Mouse (Mus musculus): ENCODE measurements at regions not wholly inside any gene's neighbourhood (a gene's known extent, or its start where the extent isn't known, plus 50 kb on each side); places are given as distances from the start of the nearest gene placed in this dataset.

GRCm38 (mm10) chr10:44688555-44688954, 160.3 kb upstream of the Prdm1 start:
- Histone ChIP-seq H3K4me3 (ENCODE audit: low read depth, low read length) (no peak overlapping the region), H3K4me1 (ENCODE audit: control insufficient read depth, insufficient read depth, low read length) (no peaks in the 10 kb centered on the region), H3K4me2 (ENCODE audit: low read length) (no peak overlapping the region), H3K36me3 (ENCODE audit: control insufficient read depth, insufficient read depth, low read length) (no peaks in the 10 kb centered on the region), H3K9me3 (replicated peaks; ENCODE audit: control insufficient read depth, low read length, poor library complexity, severe bottlenecking) (no peaks in the 10 kb centered on the region), H3K9ac (ENCODE audit: low read depth, low read length) (no peak overlapping the region), H3K27ac (ENCODE audit: low read length) (no peak overlapping the region), H3K27me3 (ENCODE audit: control insufficient read depth, insufficient read depth, low read depth, low read length) (no peaks in the 10 kb centered on the region)
- no peak for ATAC-seq
- WGBS = 92% methylated on average over 3 of the region's 3 CpGs

- Histone ChIP-seq H3K27me3 (ENCODE audit: control insufficient read depth, insufficient read depth, low read depth, low read length) (no peaks in the 10 kb centered on the region), H3K36me3 (ENCODE audit: control insufficient read depth, insufficient read depth, low read length) (no peaks in the 10 kb centered on the region), H3K27ac (ENCODE audit: low read length) (no peak overlapping the region), H3K4me1 (ENCODE audit: control insufficient read depth, insufficient read depth, low read length) (no peaks in the 10 kb centered on the region), H3K9ac (ENCODE audit: low read depth, low read length) (no peak overlapping the region), H3K4me3 (ENCODE audit: low read depth, low read length) (no peak overlapping the region), H3K4me2 (ENCODE audit: low read length) (no peak overlapping the region), H3K9me3 (replicated peaks; ENCODE audit: control insufficient read depth, low read length, poor library complexity, severe bottlenecking) (no peaks in the 10 kb centered on the region)
- WGBS = 81% methylated on average over 4 of the region's 4 CpGs
- ATAC-seq = no peak
Observed at GRCm38 (mm10) chr10:44686055-44686454, 157.8 kb upstream of the Prdm1 start.

GRCm38 (mm10) chr10:44685215-44685614, 156.9 kb upstream of the Prdm1 start:
- Histone ChIP-seq H3K4me3 (ENCODE audit: low read depth, low read length) (no peak overlapping the region), H3K4me1 (ENCODE audit: control insufficient read depth, insufficient read depth, low read length) (no peaks in the 10 kb centered on the region), H3K36me3 (ENCODE audit: control insufficient read depth, insufficient read depth, low read length) (no peaks in the 10 kb centered on the region), H3K27me3 (ENCODE audit: control insufficient read depth, insufficient read depth, low read depth, low read length) (no peaks in the 10 kb centered on the region), H3K27ac (ENCODE audit: low read length) (no peak overlapping the region), H3K4me2 (ENCODE audit: low read length) (no peak overlapping the region), H3K9ac (ENCODE audit: low read depth, low read length) (no peak overlapping the region), H3K9me3 (replicated peaks; ENCODE audit: control insufficient read depth, low read length, poor library complexity, severe bottlenecking) (no peaks in the 10 kb centered on the region)
- WGBS = 72% methylated on average over 3 of the region's 3 CpGs
- ATAC-seq = no peak

GRCm38 (mm10) chr10:44676506-44676905, 148.2 kb upstream of the Prdm1 start:
- Histone ChIP-seq H3K36me3 (ENCODE audit: control insufficient read depth, insufficient read depth, low read length) (no peaks in the 10 kb centered on the region), H3K4me2 (ENCODE audit: low read length) (no peak overlapping the region), H3K9ac (ENCODE audit: low read depth, low read length) (no peak overlapping the region), H3K9me3 (replicated peaks; ENCODE audit: control insufficient read depth, low read length, poor library complexity, severe bottlenecking) (no peaks in the 10 kb centered on the region), H3K4me3 (ENCODE audit: low read depth, low read length) (no peak overlapping the region), H3K27ac (ENCODE audit: low read length) (no peak overlapping the region), H3K27me3 (ENCODE audit: control insufficient read depth, insufficient read depth, low read depth, low read length) (no peaks in the 10 kb centered on the region), H3K4me1 (ENCODE audit: control insufficient read depth, insufficient read depth, low read length) (no peaks in the 10 kb centered on the region)
- WGBS = 89% methylated on average over 3 of the region's 3 CpGs
- ATAC-seq = no peak

- H3K4me2 ChIP-seq (ENCODE audit: low read length) = no peak overlapping the region
- no peaks in the 10 kb centered on the region for H3K9me3 ChIP-seq (replicated peaks; ENCODE audit: control insufficient read depth, low read length, poor library complexity, severe bottlenecking)
- no peak overlapping the region for H3K4me3 ChIP-seq (ENCODE audit: low read depth, low read length)
- 62% methylated on average over 4 of the region's 4 CpGs for WGBS
- no peaks in the 10 kb centered on the region for H3K27me3 ChIP-seq (ENCODE audit: control insufficient read depth, insufficient read depth, low read depth, low read length)
- H3K9ac ChIP-seq (ENCODE audit: low read depth, low read length) = no peak overlapping the region
- no peaks in the 10 kb centered on the region for H3K36me3 ChIP-seq (ENCODE audit: control insufficient read depth, insufficient read depth, low read length)
- H3K4me1 ChIP-seq (ENCODE audit: control insufficient read depth, insufficient read depth, low read length) = no peaks in the 10 kb centered on the region
- H3K27ac ChIP-seq (ENCODE audit: low read length) = no peak overlapping the region
- ATAC-seq = no peak
Observed at GRCm38 (mm10) chr10:44665509-44666144, 137.3 kb upstream of the Prdm1 start.

GRCm38 (mm10) chr10:44659499-44659898, 131.2 kb upstream of the Prdm1 start:
- no peak overlapping the region for H3K27ac ChIP-seq (ENCODE audit: low read length)
- H3K36me3 ChIP-seq (ENCODE audit: control insufficient read depth, insufficient read depth, low read length) = no peaks in the 10 kb centered on the region
- ATAC-seq = no peak
- WGBS = 95% methylated on average over 3 of the region's 3 CpGs
- H3K4me2 ChIP-seq (ENCODE audit: low read length) = no peak overlapping the region
- H3K27me3 ChIP-seq (ENCODE audit: control insufficient read depth, insufficient read depth, low read depth, low read length) = no peaks in the 10 kb centered on the region
- no peaks in the 10 kb centered on the region for H3K4me1 ChIP-seq (ENCODE audit: control insufficient read depth, insufficient read depth, low read length)
- H3K9me3 ChIP-seq (replicated peaks; ENCODE audit: control insufficient read depth, low read length, poor library complexity, severe bottlenecking) = no peaks in the 10 kb centered on the region
- no peak overlapping the region for H3K9ac ChIP-seq (ENCODE audit: low read depth, low read length)
- no peak overlapping the region for H3K4me3 ChIP-seq (ENCODE audit: low read depth, low read length)

- H3K4me3 ChIP-seq (ENCODE audit: low read depth, low read length) = no peak overlapping the region
- no peaks in the 10 kb centered on the region for H3K4me1 ChIP-seq (ENCODE audit: control insufficient read depth, insufficient read depth, low read length)
- H3K36me3 ChIP-seq (ENCODE audit: control insufficient read depth, insufficient read depth, low read length) = no peaks in the 10 kb centered on the region
- ATAC-seq = no peak
- no peaks in the 10 kb centered on the region for H3K27me3 ChIP-seq (ENCODE audit: control insufficient read depth, insufficient read depth, low read depth, low read length)
- WGBS = 81% methylated on average over 5 of the region's 5 CpGs
- no peaks in the 10 kb centered on the region for H3K9me3 ChIP-seq (replicated peaks; ENCODE audit: control insufficient read depth, low read length, poor library complexity, severe bottlenecking)
- no peak overlapping the region for H3K4me2 ChIP-seq (ENCODE audit: low read length)
- H3K27ac ChIP-seq (ENCODE audit: low read length) = no peak overlapping the region
- no peak overlapping the region for H3K9ac ChIP-seq (ENCODE audit: low read depth, low read length)
Observed at GRCm38 (mm10) chr10:44653761-44654160, 125.5 kb upstream of the Prdm1 start.

GRCm38 (mm10) chr10:44647021-44647420, 118.7 kb upstream of the Prdm1 start:
- Histone ChIP-seq H3K36me3 (ENCODE audit: control insufficient read depth, insufficient read depth, low read length) (no peaks in the 10 kb centered on the region), H3K4me1 (ENCODE audit: control insufficient read depth, insufficient read depth, low read length) (no peaks in the 10 kb centered on the region), H3K4me2 (ENCODE audit: low read length) (no peak overlapping the region), H3K4me3 (ENCODE audit: low read depth, low read length) (no peak overlapping the region), H3K27me3 (ENCODE audit: control insufficient read depth, insufficient read depth, low read depth, low read length) (no peaks in the 10 kb centered on the region), H3K27ac (ENCODE audit: low read length) (no peak overlapping the region), H3K9ac (ENCODE audit: low read depth, low read length) (no peak overlapping the region), H3K9me3 (replicated peaks; ENCODE audit: control insufficient read depth, low read length, poor library complexity, severe bottlenecking) (no peaks in the 10 kb centered on the region)
- ATAC-seq = no peak
- 67% methylated on average over 5 of the region's 5 CpGs for WGBS

- H3K9ac ChIP-seq (ENCODE audit: low read depth, low read length) = no peak overlapping the region
- no peaks in the 10 kb centered on the region for H3K27me3 ChIP-seq (ENCODE audit: control insufficient read depth, insufficient read depth, low read depth, low read length)
- no peaks in the 10 kb centered on the region for H3K4me1 ChIP-seq (ENCODE audit: control insufficient read depth, insufficient read depth, low read length)
- H3K27ac ChIP-seq (ENCODE audit: low read length) = no peak overlapping the region
- WGBS = 85% methylated on average over 5 of the region's 5 CpGs
- no peak overlapping the region for H3K4me3 ChIP-seq (ENCODE audit: low read depth, low read length)
- H3K9me3 ChIP-seq (replicated peaks; ENCODE audit: control insufficient read depth, low read length, poor library complexity, severe bottlenecking) = no peaks in the 10 kb centered on the region
- H3K4me2 ChIP-seq (ENCODE audit: low read length) = no peak overlapping the region
- no peaks in the 10 kb centered on the region for H3K36me3 ChIP-seq (ENCODE audit: control insufficient read depth, insufficient read depth, low read length)
- ATAC-seq = no peak
Observed at GRCm38 (mm10) chr10:44646615-44647014, 118.3 kb upstream of the Prdm1 start.

Measured in midbrain, embryonic 16.5 days (tissue).